Mouse (Mus musculus) layer of hippocampus, adult 11-12 months (tissue): Measurements from ENCODE around the gene Dcaf15.
A peak's percentile ranks its signal among the peaks of the same experiment; 100 is the strongest.

Experiments used
- DNase-seq: peaks from one replicate; pipeline ENCODE4 v3.0.0; 2022; ENCODE audit warnings: low spot score

Gene Dcaf15

GRCm38 (mm10) chr8:84066291-84066930, 38.2 kb downstream of the Dcaf15 start, which contains the start of gene Rfx1:
Gene Rfx1, plus strand, starts transcription at chr8:84066834.
- peak; percentile 100 for DNase-seq

GRCm38 (mm10) chr8:84065457-84066072, 39.0 kb downstream of the Dcaf15 start:
- no peak for DNase-seq

DNA sequence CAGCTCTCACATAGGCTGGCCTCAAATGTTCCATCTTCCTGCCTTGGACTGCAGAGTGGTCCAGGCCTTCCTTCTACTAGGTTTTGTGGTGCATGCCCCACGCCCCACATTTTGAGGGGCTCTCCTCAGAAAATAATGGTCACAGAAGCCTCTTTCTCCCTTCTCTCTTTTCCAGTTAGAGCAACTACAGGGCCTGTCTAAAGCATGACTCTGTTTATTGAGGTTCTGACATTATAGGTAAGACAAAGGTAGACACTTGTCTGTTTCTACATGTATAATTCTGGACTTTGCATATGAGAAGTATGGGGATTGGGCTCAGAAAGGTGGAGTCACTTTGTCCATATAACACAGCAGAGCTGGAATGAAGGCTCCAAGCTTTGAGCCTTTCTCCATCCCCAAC, 39.5 kb downstream of the Dcaf15 start, which contains the start of gene Gm10643:
Gm10643 (minus strand) TSS at position 101 of the 400 bp plus-strand sequence.
- no peak for DNase-seq

DNA sequence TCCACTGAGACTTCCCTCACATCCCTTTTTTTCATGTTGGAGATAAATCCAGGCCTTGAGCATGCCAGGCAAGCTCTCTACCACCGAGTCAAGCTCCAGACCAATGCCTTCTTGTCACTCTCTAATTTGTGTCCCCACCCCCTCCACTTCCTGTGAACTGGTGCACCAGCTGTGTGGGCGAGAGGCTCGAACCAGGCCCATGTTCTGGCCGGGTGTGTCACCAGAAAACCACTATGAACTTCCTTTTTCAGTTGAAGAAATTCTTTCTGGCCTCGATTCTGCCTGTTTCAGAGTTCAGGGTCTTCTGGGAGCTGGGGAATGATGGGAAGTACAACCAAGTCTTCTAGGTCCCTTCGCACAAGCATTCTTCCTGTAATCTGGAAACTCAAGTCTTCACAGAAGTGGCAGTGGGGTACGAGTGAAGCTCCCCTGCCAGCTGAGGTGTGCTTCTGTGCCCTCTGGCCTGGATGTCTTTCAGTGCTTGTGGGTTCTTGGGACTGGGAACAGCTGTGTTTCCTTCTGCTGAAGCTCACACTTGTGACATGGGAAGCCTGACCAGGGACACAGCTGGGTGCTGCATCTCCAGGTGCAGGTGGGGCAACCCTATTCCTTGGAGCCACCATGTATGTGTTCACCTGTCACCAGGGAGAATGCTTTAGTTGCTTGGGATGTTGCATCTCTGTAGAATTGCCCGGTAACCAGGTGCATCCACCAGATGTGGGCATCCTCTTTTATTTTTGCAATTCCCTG, 40.5 kb downstream of the Dcaf15 start:
- DNase-seq = no peak

DNA sequence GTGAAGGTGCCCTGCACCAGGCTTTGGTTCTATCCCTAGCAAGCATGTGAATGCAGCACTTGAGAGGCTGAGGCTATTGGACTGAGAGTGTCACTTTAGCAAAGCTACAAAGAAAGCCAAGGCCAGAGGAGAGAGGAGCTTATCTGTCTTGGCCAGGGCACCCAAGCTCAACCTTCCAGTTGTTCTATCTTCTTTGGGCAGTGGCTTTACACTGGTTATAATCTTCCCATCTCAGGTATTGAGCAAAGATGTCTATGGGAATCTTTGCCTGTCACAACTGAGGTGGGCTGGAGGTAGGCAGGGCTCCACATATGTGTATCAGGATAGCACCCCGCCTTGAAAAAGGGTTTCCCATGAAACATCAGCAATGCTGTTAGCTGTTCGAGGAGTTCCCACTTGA, 44.3 kb downstream of the Dcaf15 start:
- DNase-seq = no peak

GRCm38 (mm10) chr8:84059226-84059625, 45.3 kb downstream of the Dcaf15 start:
- DNase-seq = no peak

GRCm38 (mm10) chr8:84057827-84058226, 46.7 kb downstream of the Dcaf15 start:
- no peak for DNase-seq

DNA sequence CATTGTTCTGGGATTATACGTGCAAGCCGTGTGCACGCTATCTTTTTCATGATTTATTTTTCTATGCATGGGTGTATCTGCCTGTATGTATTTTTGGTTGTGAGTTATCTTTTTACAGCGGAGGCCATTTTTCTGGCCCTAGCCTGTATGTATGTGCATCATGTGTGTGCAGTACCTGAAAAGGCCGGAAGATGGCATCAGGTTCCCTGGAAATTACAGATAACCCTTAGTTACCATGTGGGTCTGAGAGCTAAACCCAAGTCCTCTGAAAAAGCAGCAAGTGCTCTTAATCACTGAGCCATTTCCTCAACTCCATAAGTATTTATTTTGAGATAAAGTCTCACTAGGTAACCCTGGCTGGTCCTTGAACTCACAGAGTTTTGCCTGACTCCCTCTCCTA, 51.3 kb downstream of the Dcaf15 start:
- DNase-seq = no peak

GRCm38 (mm10) chr8:84052746-84053145, 51.8 kb downstream of the Dcaf15 start:
- no peak for DNase-seq

DNA sequence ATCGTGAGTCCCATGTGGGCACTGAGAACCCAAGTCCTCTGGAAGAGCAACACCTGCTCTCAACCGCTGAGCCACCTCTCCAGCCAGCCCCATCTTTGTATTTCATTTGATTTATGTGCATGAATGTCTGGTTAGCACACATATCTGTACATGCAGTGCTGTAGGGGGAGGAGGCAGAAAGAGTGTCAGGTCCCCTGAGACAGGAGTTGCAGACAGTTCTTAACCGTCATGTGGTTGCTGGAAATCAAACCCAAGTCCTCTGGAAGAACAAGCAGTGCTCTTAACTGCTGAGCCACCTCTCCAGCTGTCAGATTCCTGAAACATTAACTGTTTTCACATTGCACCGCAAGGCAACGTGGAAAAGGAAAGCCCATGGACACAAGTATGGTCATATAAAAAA, 56.4 kb downstream of the Dcaf15 start:
- no peak for DNase-seq
